Mouse (Mus musculus): ENCODE measurements around the gene Poc1b.
"Not testable (repeated sequence)": the region's sequence is repeated elsewhere in the genome, so short reads cannot be mapped to it uniquely, and the experiment has no call there.

Gene Poc1b

GRCm38 (mm10) chr10:99154635-99155034, 47.8 kb downstream of the Poc1b start:
- DNase-seq (ENCODE audit: extremely low read depth, low read depth, low spot score), result no peak

- DNase-seq (ENCODE audit: extremely low read depth, low read depth, low spot score), result no peak
Observed at GRCm38 (mm10) chr10:99156808-99157207, 50.0 kb downstream of the Poc1b start.

GRCm38 (mm10) chr10:99157697-99158096, 50.9 kb downstream of the Poc1b start:
- DNase-seq (ENCODE audit: extremely low read depth, low read depth, low spot score), result not testable (repeated sequence)

- no peak for DNase-seq (ENCODE audit: extremely low read depth, low read depth, low spot score)
Observed at GRCm38 (mm10) chr10:99161987-99162582, 55.2 kb downstream of the Poc1b start.

- DNase-seq (ENCODE audit: extremely low read depth, low read depth, low spot score), result no peak
Observed at GRCm38 (mm10) chr10:99163002-99163401, 56.2 kb downstream of the Poc1b start.

GRCm38 (mm10) chr10:99164871-99165477, 58.1 kb downstream of the Poc1b start:
- DNase-seq (ENCODE audit: extremely low read depth, low read depth, low spot score), result no peak

- DNase-seq (ENCODE audit: extremely low read depth, low read depth, low spot score), result no peak
Observed at GRCm38 (mm10) chr10:99165751-99166282, 59.0 kb downstream of the Poc1b start.

- no peak for DNase-seq (ENCODE audit: extremely low read depth, low read depth, low spot score)
Observed at GRCm38 (mm10) chr10:99166392-99166791, 59.6 kb downstream of the Poc1b start.

- no peak for DNase-seq (ENCODE audit: extremely low read depth, low read depth, low spot score)
Observed at GRCm38 (mm10) chr10:99168404-99168803, 61.6 kb downstream of the Poc1b start.

GRCm38 (mm10) chr10:99168840-99169764, 62.3 kb downstream of the Poc1b start:
- no peak for DNase-seq (ENCODE audit: extremely low read depth, low read depth, low spot score)

GRCm38 (mm10) chr10:99169765-99170129, 62.9 kb downstream of the Poc1b start:
- DNase-seq (ENCODE audit: extremely low read depth, low read depth, low spot score), result peak; percentile 31

GRCm38 (mm10) chr10:99171961-99172497, 65.2 kb downstream of the Poc1b start:
- no peak for DNase-seq (ENCODE audit: extremely low read depth, low read depth, low spot score)

- no peak for DNase-seq (ENCODE audit: extremely low read depth, low read depth, low spot score)
Observed at GRCm38 (mm10) chr10:99172906-99173507, 66.2 kb downstream of the Poc1b start.

GRCm38 (mm10) chr10:99176911-99177310, 70.1 kb downstream of the Poc1b start:
- DNase-seq (ENCODE audit: extremely low read depth, low read depth, low spot score), result no peak

GRCm38 (mm10) chr10:99178118-99178517, 71.3 kb downstream of the Poc1b start:
- DNase-seq (ENCODE audit: extremely low read depth, low read depth, low spot score), result no peak

- DNase-seq (ENCODE audit: extremely low read depth, low read depth, low spot score), result no peak
Observed at GRCm38 (mm10) chr10:99179122-99179521, 72.3 kb downstream of the Poc1b start.

- DNase-seq (ENCODE audit: extremely low read depth, low read depth, low spot score), result no peak
Observed at GRCm38 (mm10) chr10:99179566-99179965, 72.7 kb downstream of the Poc1b start.

- no peak for DNase-seq (ENCODE audit: extremely low read depth, low read depth, low spot score)
Observed at GRCm38 (mm10) chr10:99181497-99181896, 74.7 kb downstream of the Poc1b start.

- DNase-seq (ENCODE audit: extremely low read depth, low read depth, low spot score), result no peak
Observed at GRCm38 (mm10) chr10:99182107-99182506, 75.3 kb downstream of the Poc1b start.

GRCm38 (mm10) chr10:99188175-99188574, 81.3 kb downstream of the Poc1b start:
- DNase-seq (ENCODE audit: extremely low read depth, low read depth, low spot score), result no peak

Data from fat pad, adult 2 months (tissue).